Mouse (Mus musculus) embryo, embryonic 10.5 days (tissue): ENCODE results near the gene Mrps6.

Experiments used
- DNase-seq: peaks from one replicate; pipeline ENCODE4 v3.0.0-alpha.2; 2015; ENCODE audit warnings: low spot score

Mrps6 gene

GRCm38 (mm10) chr16:92120899-92121531 lies 62.9 kb downstream of the Mrps6 start:
- DNase-seq: no peak

GRCm38 (mm10) chr16:92127226-92127625 lies 69.2 kb downstream of the Mrps6 start:
- no peak for DNase-seq

- DNase-seq: no peak
These were observed 69.6 kb downstream of the Mrps6 start for GRCm38 (mm10) chr16:92127666-92128065.

GRCm38 (mm10) chr16:92129843-92130242 lies 71.8 kb downstream of the Mrps6 start:
- DNase-seq: no peak

- no peak for DNase-seq
These were observed 74.4 kb downstream of the Mrps6 start for GRCm38 (mm10) chr16:92132511-92132910.

- no peak for DNase-seq
These were observed 76.2 kb downstream of the Mrps6 start for GRCm38 (mm10) chr16:92134148-92134764.

- no peak for DNase-seq
These were observed 78.2 kb downstream of the Mrps6 start for GRCm38 (mm10) chr16:92136275-92136674.

- DNase-seq: peak; percentile 60
These were observed 81.6 kb downstream of the Mrps6 start for GRCm38 (mm10) chr16:92139386-92140261.

GRCm38 (mm10) chr16:92140328-92140727 lies 82.3 kb downstream of the Mrps6 start:
- DNase-seq: no peak

GRCm38 (mm10) chr16:92141021-92141420 lies 83.0 kb downstream of the Mrps6 start:
- no peak for DNase-seq

GRCm38 (mm10) chr16:92142426-92143012 lies 84.4 kb downstream of the Mrps6 start:
- no peak for DNase-seq

GRCm38 (mm10) chr16:92147631-92148366 lies 89.7 kb downstream of the Mrps6 start:
- no peak for DNase-seq

- no peak for DNase-seq
These were observed 90.3 kb downstream of the Mrps6 start for GRCm38 (mm10) chr16:92148367-92148728.

- DNase-seq: no peak
These were observed 92.9 kb downstream of the Mrps6 start for GRCm38 (mm10) chr16:92150975-92151374.

- peak; percentile 66 for DNase-seq
These were observed 100.0 kb downstream of the Mrps6 start for GRCm38 (mm10) chr16:92158021-92158455.

GRCm38 (mm10) chr16:92158461-92159091 lies 100.5 kb downstream of the Mrps6 start:
- peak; percentile 83 for DNase-seq

- DNase-seq: no peak
These were observed 101.0 kb downstream of the Mrps6 start for GRCm38 (mm10) chr16:92159114-92159513.
